Mouse (Mus musculus) megakaryocyte, embryonic 14.5 days (primary cell): Measurements from ENCODE around the gene Rnf133. TPM values are rescaled to one million over a fixed set of nuclear protein-coding genes. Genes with fewer than 3 reads are reported as not detected.

ENCODE experiments used
- H3K27me3 ChIP-seq: replicated peaks from 2 replicates; pipeline ENCODE3; 2012; ENCODE audit warnings: inconsistent platforms
- H3K36me3 ChIP-seq: replicated peaks from 2 replicates; pipeline ENCODE3; 2012; ENCODE audit warnings: low read length, inconsistent platforms, mixed read lengths
- H3K4me1 ChIP-seq: 2 replicates; pipeline ENCODE4 v1.6.1; 2012; ENCODE audit warnings: inconsistent platforms
- H3K4me3 ChIP-seq: replicated peaks from 2 replicates; pipeline ENCODE3; 2012; ENCODE audit warnings: moderate library complexity, mild to moderate bottlenecking, inconsistent platforms
- H3K9me3 ChIP-seq: 2 replicates; pipeline ENCODE4 v1.6.1; 2012; ENCODE audit warnings: inconsistent platforms
- FLI1 ChIP-seq: IDR thresholded peaks from 2 replicates; pipeline ENCODE4 v1.6.1; 2012; ENCODE audit warnings: low read length, inconsistent platforms, mixed read lengths
- GATA1 ChIP-seq: IDR thresholded peaks from 3 replicates; pipeline ENCODE4 v1.6.1; 2012; ENCODE audit warnings: mixed read lengths, low read length, inconsistent platforms, borderline replicate concordance
- polyA plus RNA-seq: library from polyadenylated mRNA; stranded (reverse); fragments of >175 nt; gene quantifications from 2 replicates; pipeline ENCODE4 v1.2.3, GENCODE M21; 2012; ENCODE audit warnings: low replicate concordance; ENCODE audit not compliant: insufficient read depth

The Rnf133 gene
- not detected in 2 replicates for polyA plus RNA-seq

- no peak for TF ChIP-seq GATA1
- TF ChIP-seq FLI1 = no peak
These were observed at the start of gene Rnf133 for GRCm38 (mm10) chr6:23650205-23650604. Rnf133 (minus strand) TSS chr6:23650305.

GRCm38 (mm10) chr6:23678172-23678571 lies 28.1 kb upstream of the Rnf133 start:
- no peak for TF ChIP-seq FLI1
- no peak for TF ChIP-seq GATA1
- H3K4me1 ChIP-seq = no peaks in the 10 kb centered on the region
- no peak overlapping the region for H3K4me3 ChIP-seq
- H3K9me3 ChIP-seq = 0 out of 2 replicates have a peak, but pooled peaks cover 2% of the 10 kb centered on the region
- no peaks in the 10 kb centered on the region for H3K36me3 ChIP-seq
- H3K27me3 ChIP-seq = no peaks in the 10 kb centered on the region

More at GRCm38 (mm10) chr6:23650205-23650604, at the start of gene Rnf133:
- Histone ChIP-seq H3K36me3 (no peaks in the 10 kb centered on the region), H3K27me3 (no peaks in the 10 kb centered on the region), H3K4me1 (no peaks in the 10 kb centered on the region), H3K4me3 (no peak within 1 kb of the TSS), H3K9me3 (peaks cover 15% of the 10 kb centered on the region)

GRCm38 (mm10) chr6:23655036-23655435 lies 4.9 kb upstream of the Rnf133 start, which contains the start of gene Rnf148:
Rnf148 (minus strand) TSS chr6:23655136.
- Histone ChIP-seq H3K4me1 (no peaks in the 10 kb centered on the region), H3K4me3 (peak within 1 kb of the TSS; percentile 14), H3K36me3 (no peaks in the 10 kb centered on the region), H3K27me3 (no peaks in the 10 kb centered on the region), H3K9me3 (peaks cover 9% of the 10 kb centered on the region)
- TF ChIP-seq GATA1 = no peak
- no peak for TF ChIP-seq FLI1

DNA sequence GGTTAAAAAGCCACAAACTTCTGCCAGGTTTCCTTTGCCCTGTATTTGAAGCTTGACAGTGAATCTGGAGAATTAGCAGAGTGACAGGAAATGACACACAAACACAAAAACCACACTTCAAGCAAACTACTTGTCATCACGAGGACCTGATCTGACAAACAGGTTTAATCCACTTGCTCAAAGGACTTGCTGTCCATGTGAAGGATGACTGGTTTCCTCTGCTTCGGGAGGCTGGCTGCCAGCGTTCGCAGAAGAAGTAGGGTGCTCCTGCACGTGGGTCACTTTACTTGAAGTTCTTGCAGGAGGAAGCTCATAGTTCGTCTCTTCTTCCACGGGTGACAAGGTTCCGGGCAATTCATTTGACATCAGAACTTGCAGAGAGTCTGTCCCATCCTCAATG lies 1.4 kb downstream of the Rnf133 start:
- Histone ChIP-seq H3K9me3 (peaks cover 5% of the 10 kb centered on the region), H3K27me3 (no peaks in the 10 kb centered on the region), H3K36me3 (no peaks in the 10 kb centered on the region), H3K4me3 (no peak overlapping the region), H3K4me1 (no peaks in the 10 kb centered on the region)
- no peak for TF ChIP-seq GATA1
- TF ChIP-seq FLI1 = no peak

DNA sequence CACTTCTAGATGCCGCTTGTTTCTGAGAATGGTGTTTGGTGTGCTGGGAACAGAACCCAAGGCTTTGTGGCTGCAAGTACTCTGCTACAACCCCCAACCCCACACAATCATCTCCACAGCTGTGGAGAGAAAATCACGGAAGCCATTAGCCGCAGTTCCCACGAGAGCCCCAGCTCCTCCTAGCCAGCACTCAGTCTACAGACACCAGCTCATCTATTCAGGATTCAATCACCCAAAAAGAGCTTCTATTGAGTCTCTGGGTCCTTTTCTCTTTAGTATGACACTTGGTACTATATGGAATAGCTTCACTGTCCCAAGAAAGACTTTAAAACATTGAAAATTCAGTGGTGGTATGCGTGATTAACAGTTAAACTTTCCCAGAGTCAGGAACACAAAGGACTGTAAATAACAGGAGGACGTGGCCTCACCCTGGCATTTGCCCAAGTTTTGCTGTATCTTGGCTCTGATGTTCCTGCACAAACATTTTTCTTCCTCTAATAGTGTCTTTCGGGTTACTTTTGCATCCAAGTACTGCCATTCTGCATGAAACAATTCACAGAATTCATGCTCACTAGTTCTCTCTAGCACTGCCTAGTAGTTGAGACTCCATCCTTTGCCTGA lies 2.4 kb downstream of the Rnf133 start:
- no peaks in the 10 kb centered on the region for H3K36me3 ChIP-seq
- H3K4me1 ChIP-seq = no peaks in the 10 kb centered on the region
- H3K4me3 ChIP-seq = no peak overlapping the region
- no peak for TF ChIP-seq FLI1
- no peak for TF ChIP-seq GATA1
- peaks cover 5% of the 10 kb centered on the region for H3K9me3 ChIP-seq
- no peaks in the 10 kb centered on the region for H3K27me3 ChIP-seq

- TF ChIP-seq GATA1 (no peak), FLI1 (no peak)
These were observed 13.0 kb downstream of the Rnf133 start for GRCm38 (mm10) chr6:23637081-23637480.

DNA sequence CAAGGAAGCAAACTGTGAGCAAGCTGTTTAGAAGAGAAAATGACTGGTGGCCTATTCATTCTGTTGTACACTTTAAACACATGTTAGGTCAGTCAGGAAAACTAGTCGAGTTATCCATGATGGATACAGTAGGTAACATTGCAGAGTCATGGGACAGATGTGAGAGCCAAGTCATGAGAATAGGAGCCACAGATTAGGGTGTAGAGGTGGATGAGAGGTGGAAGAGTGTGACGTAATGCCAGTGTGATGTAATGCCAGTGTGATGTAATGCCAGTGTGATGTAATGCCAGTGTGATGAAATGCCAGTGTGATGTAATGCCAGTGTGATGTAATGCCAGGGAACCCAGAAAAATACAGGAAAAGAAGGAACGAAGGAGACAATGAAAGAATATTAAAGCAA lies 14.9 kb downstream of the Rnf133 start:
- Histone ChIP-seq H3K27me3 (no peaks in the 10 kb centered on the region), H3K9me3 (peaks cover 7% of the 10 kb centered on the region), H3K4me3 (no peak overlapping the region), H3K4me1 (no peaks in the 10 kb centered on the region), H3K36me3 (no peaks in the 10 kb centered on the region)
- TF ChIP-seq FLI1 (no peak), GATA1 (no peak)

More at GRCm38 (mm10) chr6:23637081-23637480, 13.0 kb downstream of the Rnf133 start:
- Histone ChIP-seq H3K27me3 (no peaks in the 10 kb centered on the region), H3K4me1 (no peaks in the 10 kb centered on the region), H3K9me3 (peaks cover 13% of the 10 kb centered on the region), H3K4me3 (no peak overlapping the region), H3K36me3 (no peaks in the 10 kb centered on the region)

GRCm38 (mm10) chr6:23634016-23634415 lies 16.1 kb downstream of the Rnf133 start:
- Histone ChIP-seq H3K27me3 (no peaks in the 10 kb centered on the region), H3K9me3 (peaks cover 7% of the 10 kb centered on the region), H3K4me3 (no peak overlapping the region), H3K4me1 (no peaks in the 10 kb centered on the region), H3K36me3 (no peaks in the 10 kb centered on the region)
- TF ChIP-seq GATA1 (no peak), FLI1 (no peak)

GRCm38 (mm10) chr6:23630465-23630864 lies 19.6 kb downstream of the Rnf133 start:
- H3K27me3 ChIP-seq = no peaks in the 10 kb centered on the region
- peaks cover 11% of the 10 kb centered on the region for H3K9me3 ChIP-seq
- H3K4me3 ChIP-seq = no peak overlapping the region
- no peaks in the 10 kb centered on the region for H3K36me3 ChIP-seq
- TF ChIP-seq FLI1 (no peak), GATA1 (no peak)
- H3K4me1 ChIP-seq = no peaks in the 10 kb centered on the region

Other genes starting within 250 kb of the Rnf133 start
- not detected in 2 replicates for gene Rnf148, start 4.8 kb upstream of the Rnf133 start, polyA plus RNA-seq
- not detected in 2 replicates for gene Cadps2, start 189.1 kb upstream of the Rnf133 start, polyA plus RNA-seq